Mouse (Mus musculus): ENCODE data around the gene Crtc3. TPM values are rescaled to one million over a fixed set of nuclear protein-coding genes. Genes with fewer than 3 reads are reported as not detected.

Crtc3 gene
- total and polyA plus RNA-seq, 2 experiments from 2014 or later = 14.2 to 14.8 TPM

- 73% methylated on average over 3 of the region's 3 CpGs for WGBS
- Histone ChIP-seq H3K36me3 (ENCODE audit: insufficient read depth) (no peaks in the 10 kb centered on the region), H3K4me3 (ENCODE audit: low read depth, low read length) (no peak overlapping the region), H3K9ac (no peak overlapping the region), H3K4me1 (ENCODE audit: insufficient read depth) (no peaks in the 10 kb centered on the region), H3K27ac (ENCODE audit: low read depth, low read length) (no peak overlapping the region), H3K4me2 (ENCODE audit: low read depth) (no peak overlapping the region), H3K9me3 (ENCODE audit: low read length) (no peaks in the 10 kb centered on the region), H3K27me3 (ENCODE audit: insufficient read depth, low read length) (no peaks in the 10 kb centered on the region)
- TF ChIP-seq CTCF (IDR thresholded peaks at IDR 0.05; ENCODE audit: low read depth) = no peak
- DNase-seq (no peak), ATAC-seq (no peak)
These were observed 10.3 kb upstream of the Crtc3 start for GRCm38 (mm10) chr7:80698940-80699339.

- Histone ChIP-seq H3K4me2 (ENCODE audit: low read depth) (no peak overlapping the region), H3K36me3 (ENCODE audit: insufficient read depth) (no peaks in the 10 kb centered on the region), H3K4me1 (ENCODE audit: insufficient read depth) (no peaks in the 10 kb centered on the region), H3K27ac (ENCODE audit: low read depth, low read length) (no peak overlapping the region), H3K9ac (no peak overlapping the region), H3K9me3 (ENCODE audit: low read length) (no peaks in the 10 kb centered on the region), H3K27me3 (ENCODE audit: insufficient read depth, low read length) (no peaks in the 10 kb centered on the region), H3K4me3 (ENCODE audit: low read depth, low read length) (no peak overlapping the region)
- no peak for DNase-seq
- ATAC-seq = no peak
- 76% methylated on average over 5 of the region's 5 CpGs for WGBS
- TF ChIP-seq CTCF (IDR thresholded peaks at IDR 0.05; ENCODE audit: low read depth) = no peak
These were observed 9.2 kb upstream of the Crtc3 start for GRCm38 (mm10) chr7:80697859-80698258.

GRCm38 (mm10) chr7:80696903-80697302 lies 8.2 kb upstream of the Crtc3 start:
- no peak for ATAC-seq
- H3K36me3 ChIP-seq (ENCODE audit: insufficient read depth) = no peaks in the 10 kb centered on the region
- no peaks in the 10 kb centered on the region for H3K4me1 ChIP-seq (ENCODE audit: insufficient read depth)
- no peaks in the 10 kb centered on the region for H3K27me3 ChIP-seq (ENCODE audit: insufficient read depth, low read length)
- DNase-seq = no peak
- no peak overlapping the region for H3K4me2 ChIP-seq (ENCODE audit: low read depth)
- no peaks in the 10 kb centered on the region for H3K9me3 ChIP-seq (ENCODE audit: low read length)
- H3K4me3 ChIP-seq (ENCODE audit: low read depth, low read length) = no peak overlapping the region
- no peak overlapping the region for H3K9ac ChIP-seq
- H3K27ac ChIP-seq (ENCODE audit: low read depth, low read length) = no peak overlapping the region
- 84% methylated on average over 4 of the region's 4 CpGs for WGBS
- no peak for TF ChIP-seq CTCF (IDR thresholded peaks at IDR 0.05; ENCODE audit: low read depth)

GRCm38 (mm10) chr7:80696334-80696733 lies 7.7 kb upstream of the Crtc3 start:
- ATAC-seq (no peak), DNase-seq (no peak)
- WGBS = 60% methylated on average over 1 of the region's 1 CpGs
- Histone ChIP-seq H3K4me1 (ENCODE audit: insufficient read depth) (no peaks in the 10 kb centered on the region), H3K9me3 (ENCODE audit: low read length) (no peaks in the 10 kb centered on the region), H3K36me3 (ENCODE audit: insufficient read depth) (no peaks in the 10 kb centered on the region), H3K27me3 (ENCODE audit: insufficient read depth, low read length) (no peaks in the 10 kb centered on the region), H3K27ac (ENCODE audit: low read depth, low read length) (no peak overlapping the region), H3K9ac (no peak overlapping the region), H3K4me2 (ENCODE audit: low read depth) (no peak overlapping the region), H3K4me3 (ENCODE audit: low read depth, low read length) (no peak overlapping the region)
- no peak for TF ChIP-seq CTCF (IDR thresholded peaks at IDR 0.05; ENCODE audit: low read depth)

GRCm38 (mm10) chr7:80692472-80692871 lies 3.8 kb upstream of the Crtc3 start:
- 96% methylated on average over 9 of the region's 9 CpGs for WGBS
- DNase-seq (no peak), ATAC-seq (no peak)
- TF ChIP-seq CTCF (IDR thresholded peaks at IDR 0.05; ENCODE audit: low read depth) = no peak
- Histone ChIP-seq H3K9me3 (ENCODE audit: low read length) (no peaks in the 10 kb centered on the region), H3K4me2 (ENCODE audit: low read depth) (no peak overlapping the region), H3K9ac (no peak overlapping the region), H3K27ac (ENCODE audit: low read depth, low read length) (no peak overlapping the region), H3K4me1 (ENCODE audit: insufficient read depth) (no peaks in the 10 kb centered on the region; the same call in 1 of the 2 replicates), H3K36me3 (ENCODE audit: insufficient read depth) (no peaks in the 10 kb centered on the region), H3K4me3 (ENCODE audit: low read depth, low read length) (no peak overlapping the region), H3K27me3 (ENCODE audit: insufficient read depth, low read length) (no peaks in the 10 kb centered on the region)

- Histone ChIP-seq H3K4me3 (ENCODE audit: low read depth, low read length) (no peak overlapping the region), H3K4me1 (ENCODE audit: insufficient read depth) (peaks cover 10% of the 10 kb centered on the region), H3K36me3 (ENCODE audit: insufficient read depth) (no peaks in the 10 kb centered on the region), H3K27me3 (ENCODE audit: insufficient read depth, low read length) (no peaks in the 10 kb centered on the region), H3K9ac (no peak overlapping the region), H3K9me3 (ENCODE audit: low read length) (no peaks in the 10 kb centered on the region), H3K4me2 (ENCODE audit: low read depth) (0 out of 2 replicates have a peak overlapping the region, but pooled peaks have one; percentile 2), H3K27ac (ENCODE audit: low read depth, low read length) (peak overlapping the region; percentile 79)
- 26% methylated on average over 6 of the region's 6 CpGs for WGBS
- no peak for TF ChIP-seq CTCF (IDR thresholded peaks at IDR 0.05; ENCODE audit: low read depth)
- DNase-seq (peak; percentile 83), ATAC-seq (peak; percentile 82)
These were observed 2.5 kb upstream of the Crtc3 start for GRCm38 (mm10) chr7:80691131-80691530.

- DNase-seq (no peak), ATAC-seq (no peak)
- peak overlapping the region; percentile 93 for H3K9ac ChIP-seq
- peak overlapping the region; percentile 97 for H3K27ac ChIP-seq (ENCODE audit: low read depth, low read length)
- H3K4me3 ChIP-seq (ENCODE audit: low read depth, low read length) = peak overlapping the region; percentile 80
- H3K4me2 ChIP-seq (ENCODE audit: low read depth) = peak overlapping the region; percentile 69
- no peaks in the 10 kb centered on the region for H3K27me3 ChIP-seq (ENCODE audit: insufficient read depth, low read length)
- no peaks in the 10 kb centered on the region for H3K36me3 ChIP-seq (ENCODE audit: insufficient read depth)
- 12% methylated on average over 10 of the region's 10 CpGs for WGBS
- H3K4me1 ChIP-seq (ENCODE audit: insufficient read depth) = peaks cover 12% of the 10 kb centered on the region
- no peaks in the 10 kb centered on the region for H3K9me3 ChIP-seq (ENCODE audit: low read length)
- no peak for TF ChIP-seq CTCF (IDR thresholded peaks at IDR 0.05; ENCODE audit: low read depth)
These were observed 529 bp upstream of the Crtc3 start for GRCm38 (mm10) chr7:80689221-80689591.

Measured in forebrain, postnatal 0 days (tissue).